Comparison of ENCODE assay signal across 8 mouse cellular contexts in the genomic region with DNA sequence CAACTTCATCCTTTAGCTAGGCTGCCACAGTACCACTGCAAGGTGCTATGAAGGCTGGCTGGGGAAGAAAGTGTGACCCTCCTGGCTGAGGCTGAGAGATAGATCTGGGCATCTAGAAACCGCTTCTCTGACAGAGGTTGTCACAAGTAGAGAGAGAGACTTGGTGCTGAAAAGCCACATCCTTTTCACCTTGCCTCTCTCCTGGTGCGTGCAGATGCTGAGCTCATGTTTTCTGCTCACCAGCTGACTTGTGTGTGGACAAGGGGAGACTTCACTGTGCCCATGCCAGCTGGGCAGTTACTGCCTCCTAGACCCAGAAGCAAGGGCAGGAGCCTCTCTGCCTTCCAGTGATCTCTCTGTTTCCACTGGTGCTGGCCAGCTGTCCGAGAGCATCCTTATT. TPM values are rescaled to one million over a fixed set of nuclear protein-coding genes. Genes with fewer than 3 reads are reported as not detected.
DNase-seq lines count a peak whose midpoint lies in the region; ATAC-seq and TF ChIP-seq lines count a peak whose summit lies in the region.

No protein-coding gene starts in this region.

- H3K4me1 ChIP-seq in embryonic facial prominence, embryonic 15.5 days = peaks cover 41% of the 10 kb centered on the region
- peaks cover 64% of the 10 kb centered on the region for H3K4me1 ChIP-seq in embryonic facial prominence, embryonic 10.5 days
- peaks cover 42% of the 10 kb centered on the region for H3K4me1 ChIP-seq in spleen, adult 2 months (ENCODE audit: control insufficient read depth, insufficient read depth, insufficient read length)
- peaks cover 79% of the 10 kb centered on the region for H3K4me1 ChIP-seq in midbrain, embryonic 12.5 days

- no peak for TF ChIP-seq POLR2A in spleen, adult 2 months (IDR thresholded peaks at IDR 0.05; ENCODE audit: low read depth, low read length)

- no peaks in the 10 kb centered on the region for H3K27me3 ChIP-seq in embryonic facial prominence, embryonic 15.5 days
- no peaks in the 10 kb centered on the region for H3K27me3 ChIP-seq in embryonic facial prominence, embryonic 10.5 days (replicated peaks; ENCODE audit: low read depth, poor library complexity, severe bottlenecking)
- no peaks in the 10 kb centered on the region for H3K27me3 ChIP-seq in spleen, adult 2 months (ENCODE audit: control insufficient read depth, insufficient read depth, low read length)
- no peaks in the 10 kb centered on the region for H3K27me3 ChIP-seq in midbrain, embryonic 12.5 days

- no peak overlapping the region for H3K4me3 ChIP-seq in embryonic facial prominence, embryonic 15.5 days (replicated peaks)
- H3K4me3 ChIP-seq in embryonic facial prominence, embryonic 10.5 days = no peak overlapping the region
- peak overlapping the region; percentile 2; the same call in 1 of the 2 replicates for H3K4me3 ChIP-seq in spleen, adult 2 months (ENCODE audit: extremely low read depth, insufficient read depth, insufficient read length)
- H3K4me3 ChIP-seq in midbrain, embryonic 12.5 days = peak overlapping the region; percentile 88

- no peak overlapping the region for H3K4me2 ChIP-seq in embryonic facial prominence, embryonic 15.5 days (replicated peaks)
- peak overlapping the region; percentile 79 for H3K4me2 ChIP-seq in midbrain, embryonic 12.5 days (replicated peaks)

- H3K9me3 ChIP-seq in embryonic facial prominence, embryonic 15.5 days (replicated peaks) = no peaks in the 10 kb centered on the region
- H3K9me3 ChIP-seq in embryonic facial prominence, embryonic 10.5 days = no peaks in the 10 kb centered on the region
- H3K9me3 ChIP-seq in midbrain, embryonic 12.5 days = no peaks in the 10 kb centered on the region

- 0 out of 2 replicates have a peak overlapping the region, but pooled peaks have one; percentile 11 for H3K27ac ChIP-seq in embryonic facial prominence, embryonic 15.5 days (replicated peaks)
- H3K27ac ChIP-seq in embryonic facial prominence, embryonic 10.5 days (replicated peaks) = no peak overlapping the region
- peak overlapping the region; percentile 40 for H3K27ac ChIP-seq in spleen, adult 2 months (ENCODE audit: insufficient read depth, low read length)
- H3K27ac ChIP-seq in midbrain, embryonic 12.5 days (replicated peaks) = peak overlapping the region; percentile 85; the same call in 1 of the 2 replicates

- no peak for DNase-seq in embryonic facial prominence, embryonic 10.5 days (ENCODE audit: low spot score)
- DNase-seq in spleen, adult 2 months (ENCODE audit: low read depth in 1 of 2, low spot score in 2 of 2) = peak; percentile 26
- no peak for DNase-seq in spleen, adult 18-20 months
- no peak for DNase-seq in adrenal gland, postnatal 36 days
- no peak for DNase-seq in layer of hippocampus, postnatal 14 days (ENCODE audit: low spot score in 2 of 2)
- no peak for DNase-seq in cerebellum, postnatal 4 days (ENCODE audit: low spot score in 2 of 2)

- H3K36me3 ChIP-seq in embryonic facial prominence, embryonic 15.5 days = no peaks in the 10 kb centered on the region
- H3K36me3 ChIP-seq in embryonic facial prominence, embryonic 10.5 days (replicated peaks) = peaks cover 3% of the 10 kb centered on the region
- no peaks in the 10 kb centered on the region for H3K36me3 ChIP-seq in spleen, adult 2 months (ENCODE audit: control insufficient read depth, insufficient read depth, low read length)
- H3K36me3 ChIP-seq in midbrain, embryonic 12.5 days = no peaks in the 10 kb centered on the region

- TF ChIP-seq CTCF in spleen, adult 2 months (IDR thresholded peaks at IDR 0.05; ENCODE audit: extremely low read depth, insufficient read depth, insufficient read length, insufficient replicate concordance) = no peak

- no peak overlapping the region for H3K9ac ChIP-seq in embryonic facial prominence, embryonic 15.5 days
- H3K9ac ChIP-seq in midbrain, embryonic 12.5 days (replicated peaks) = peak overlapping the region; percentile 96; the same call in 1 of the 2 replicates

- ATAC-seq in embryonic facial prominence, embryonic 15.5 days (ENCODE audit: insufficient number of reproducible peaks, low FRiP score, low TSS enrichment, low read depth) = no peak
- no peak for ATAC-seq in midbrain, embryonic 12.5 days (ENCODE audit: low FRiP score, low read depth)

- WGBS in embryonic facial prominence, embryonic 15.5 days = 78% methylated on average over 3 of the region's 3 CpGs
- WGBS in embryonic facial prominence, embryonic 10.5 days = 81% methylated on average over 3 of the region's 3 CpGs
- WGBS in spleen, adult 2 months = 21% methylated on average over 3 of the region's 3 CpGs
- 63% methylated on average over 3 of the region's 3 CpGs for WGBS in midbrain, embryonic 12.5 days

RNA-seq across cellular contexts. Expression of a gene that starts 3.6 kb away (rescaled TPM):
- 19.5 and 20.4 TPM in 2 replicates for polyA plus RNA-seq in embryonic facial prominence, embryonic 15.5 days (2015; fragmentation: Nextera tagmentation; extraction: Ambion mirVana)
- polyA plus RNA-seq in embryonic facial prominence, embryonic 10.5 days (2016; fragmentation: Nextera tagmentation; extraction: Ambion mirVana) = 11.8 and 15.0 TPM in 2 replicates
- polyA plus RNA-seq in spleen, adult 2 months (2012; rRNA removed) = 36.0 and 42.4 TPM in 2 replicates
- polyA plus RNA-seq in midbrain, embryonic 12.5 days (2016; fragmentation: Nextera tagmentation; extraction: Ambion mirVana) = 34.1 and 39.9 TPM in 2 replicates
- 10 to 100 TPM; 50.3 to 76.7 TPM for total RNA-seq in adrenal gland, postnatal 36 days (2021)
- total RNA-seq in layer of hippocampus, postnatal 14 days (2021) = 10 to 100 TPM; 39.6 to 41.7 TPM

Comparison
In these comparisons a context has a peak if more than half of its experiments do, and no peak if none do; other contexts are left out.
1. DNase-seq: peak in spleen, adult 2 months (2 of 2); none in embryonic facial prominence, embryonic 10.5 days (single experiment), spleen, adult 18-20 months (0 of 2), adrenal gland, postnatal 36 days (0 of 2), layer of hippocampus, postnatal 14 days (0 of 2) and cerebellum, postnatal 4 days (0 of 2).
2. H3K4me3 ChIP-seq: peak in spleen, adult 2 months (single experiment) and midbrain, embryonic 12.5 days (single experiment); none in embryonic facial prominence, embryonic 15.5 days (single experiment) and embryonic facial prominence, embryonic 10.5 days (single experiment).